Mouse (Mus musculus) stomach, postnatal 0 days (tissue): ENCODE results near the gene Myom1. TPM values are rescaled to one million over a fixed set of nuclear protein-coding genes. Genes with fewer than 3 reads are reported as not detected.

Source experiments
- ATAC-seq: fragments of 200-750 bp; cut with Nextera tagmentation; 2 replicates; pipeline ENCODE4 v1.8.0; 2017; ENCODE audit not compliant: low FRiP score, low TSS enrichment
- DNase-seq: peaks from one replicate; pipeline ENCODE4 v3.0.0-alpha.2; 2016; ENCODE audit warnings: low spot score
- H3K27ac ChIP-seq: fragments of 300-500 bp; sonication (generic); replicated peaks from 2 replicates; pipeline ENCODE4 v1.5.1; 2014; ENCODE audit warnings: mild to moderate bottlenecking, control low read depth
- H3K27me3 ChIP-seq: fragments of 300-500 bp; sonication (generic); 2 replicates; pipeline ENCODE4 v1.6.1; 2014; ENCODE audit warnings: low read length; ENCODE audit not compliant: control insufficient read depth, insufficient read depth
- H3K36me3 ChIP-seq: fragments of 300-500 bp; sonication (generic); 2 replicates; pipeline ENCODE4 v1.6.1; 2014; ENCODE audit warnings: low read length, mixed read lengths; ENCODE audit not compliant: control insufficient read depth, insufficient read depth
- H3K4me1 ChIP-seq: fragments of 300-500 bp; sonication (generic); replicated peaks from 2 replicates; pipeline ENCODE4 v1.6.1; 2014; ENCODE audit warnings: antibody characterized with exemption; ENCODE audit not compliant: control insufficient read depth, insufficient read depth
- H3K4me2 ChIP-seq: fragments of 300-500 bp; sonication (generic); replicated peaks from 2 replicates; pipeline ENCODE4 v1.6.1; 2014; ENCODE audit warnings: low read depth, mild to moderate bottlenecking, control low read depth, moderate library complexity
- H3K4me3 ChIP-seq: fragments of 300-500 bp; sonication (generic); 2 replicates; pipeline ENCODE4 v1.5.1; 2014; ENCODE audit warnings: low read depth, low read length, control low read depth
- H3K9ac ChIP-seq: fragments of 300-500 bp; sonication (generic); 2 replicates; pipeline ENCODE4 v1.6.1; 2014; ENCODE audit warnings: mild to moderate bottlenecking, low read length, control low read depth, mixed read lengths
- H3K9me3 ChIP-seq: fragments of 300-500 bp; sonication (generic); 2 replicates; pipeline ENCODE4 v1.6.1; 2016; ENCODE audit warnings: low read length; ENCODE audit not compliant: control insufficient read depth
- CTCF ChIP-seq: IDR thresholded peaks from 2 replicates; pipeline ENCODE4 v1.5.1; 2016; ENCODE audit warnings: antibody characterized with exemption, low read depth, mild to moderate bottlenecking, moderate library complexity
- EP300 ChIP-seq: optimal IDR thresholded peaks from 2 replicates; pipeline ENCODE3; 2016; ENCODE audit warnings: antibody characterized with exemption
- WGBS: fragments of 180-500 bp; shearing (Covaris S2); extraction: QIAGEN DNeasy Blood & Tissue Kit; methylation state at CpG from one replicate; pipeline ENCODE4 v1.1.7; 2014; 5-methylcytosine and 5-hydroxymethylcytosine counted together
- polyA plus RNA-seq: library from polyadenylated mRNA; unstranded; fragments of >200 nt; fragmentation: Nextera tagmentation; extraction: Ambion mirVana; gene quantifications from 2 replicates; pipeline ENCODE4 v1.2.1, GENCODE M21; 2015

The Myom1 gene
- polyA plus RNA-seq, 1 experiment from 2014 or later = 9.8 TPM

DNA sequence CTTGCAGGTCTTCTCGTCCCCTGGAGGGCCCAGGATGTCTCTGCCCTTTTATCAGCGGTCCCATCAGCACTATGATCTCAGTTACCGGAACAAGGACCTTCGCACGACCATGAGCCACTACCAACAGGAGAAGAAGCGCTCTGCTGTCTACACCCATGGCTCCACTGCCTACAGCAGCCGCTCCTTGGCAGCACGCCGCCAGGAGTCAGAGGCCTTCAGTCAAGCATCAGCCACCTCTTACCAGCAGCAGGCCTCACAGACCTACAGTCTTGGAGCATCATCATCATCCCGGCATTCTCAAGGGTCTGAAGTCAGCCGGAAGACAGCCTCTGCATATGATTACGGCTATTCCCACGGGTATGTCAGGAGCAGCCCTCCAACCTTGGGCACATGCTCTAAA, 20.4 kb downstream of the Myom1 start:
- Histone ChIP-seq H3K9me3 (no peaks in the 10 kb centered on the region), H3K9ac (no peak overlapping the region), H3K4me2 (no peak overlapping the region), H3K36me3 (no peaks in the 10 kb centered on the region), H3K27me3 (no peaks in the 10 kb centered on the region), H3K4me3 (no peak overlapping the region), H3K4me1 (no peaks in the 10 kb centered on the region), H3K27ac (no peak overlapping the region)
- ATAC-seq (no peak), DNase-seq (no peak)
- TF ChIP-seq CTCF (no peak), EP300 (no peak)
- 90% methylated on average over 13 of the region's 13 CpGs for WGBS

DNA sequence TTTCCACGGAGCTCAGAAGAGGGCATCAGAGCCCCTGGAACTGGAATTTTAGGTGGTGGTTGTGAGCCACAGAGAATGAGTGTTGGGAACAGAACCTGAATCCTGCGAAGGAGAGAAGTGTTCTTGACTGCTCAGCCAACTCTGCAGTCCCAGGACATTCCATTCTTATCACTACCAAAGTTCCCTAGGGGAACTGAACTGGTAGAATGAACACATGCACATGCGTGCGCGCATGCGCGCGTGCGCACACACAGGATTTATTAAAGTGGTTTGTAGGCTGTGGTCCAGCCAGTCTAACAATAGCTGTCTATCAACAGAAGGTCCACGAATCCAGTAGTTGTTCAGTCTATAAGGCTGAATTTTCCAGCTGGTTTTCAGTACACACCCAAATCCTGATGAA, 21.6 kb downstream of the Myom1 start:
- WGBS = 89% methylated on average over 10 of the region's 10 CpGs
- H3K9ac ChIP-seq = no peak overlapping the region
- H3K27me3 ChIP-seq = no peaks in the 10 kb centered on the region
- ATAC-seq = no peak
- H3K4me1 ChIP-seq = no peaks in the 10 kb centered on the region
- DNase-seq = no peak
- no peaks in the 10 kb centered on the region for H3K36me3 ChIP-seq
- no peak overlapping the region for H3K4me3 ChIP-seq
- H3K27ac ChIP-seq = no peak overlapping the region
- no peak for TF ChIP-seq EP300
- TF ChIP-seq CTCF = no peak
- H3K9me3 ChIP-seq = no peaks in the 10 kb centered on the region
- H3K4me2 ChIP-seq = no peak overlapping the region

DNA sequence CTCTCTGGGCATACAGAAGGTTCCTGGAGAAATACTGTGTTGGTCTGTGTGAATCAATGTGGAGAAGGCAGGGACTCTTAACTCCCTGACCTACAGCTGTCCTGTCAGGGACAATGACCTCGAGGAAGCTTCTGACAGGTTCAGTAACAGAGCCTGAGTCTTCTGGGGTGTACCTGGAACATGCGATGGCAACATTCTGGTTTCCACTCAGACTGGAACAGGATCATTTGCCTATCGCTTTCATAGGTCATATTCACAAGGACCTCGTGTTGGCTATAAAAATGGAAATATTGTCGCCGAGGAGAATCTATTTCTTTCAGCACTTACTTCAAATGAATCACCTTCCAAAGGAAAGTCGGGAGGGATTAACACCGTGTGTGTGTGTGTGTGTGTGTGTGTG, 23.5 kb downstream of the Myom1 start:
- no peaks in the 10 kb centered on the region for H3K9me3 ChIP-seq
- no peak for ATAC-seq
- H3K4me2 ChIP-seq = no peak overlapping the region
- H3K4me1 ChIP-seq = no peaks in the 10 kb centered on the region
- H3K27me3 ChIP-seq = no peaks in the 10 kb centered on the region
- TF ChIP-seq CTCF (no peak), EP300 (no peak)
- no peak overlapping the region for H3K9ac ChIP-seq
- no peak for DNase-seq
- H3K36me3 ChIP-seq = no peaks in the 10 kb centered on the region
- no peak overlapping the region for H3K4me3 ChIP-seq
- 74% methylated on average over 8 of the region's 8 CpGs for WGBS
- no peak overlapping the region for H3K27ac ChIP-seq

DNA sequence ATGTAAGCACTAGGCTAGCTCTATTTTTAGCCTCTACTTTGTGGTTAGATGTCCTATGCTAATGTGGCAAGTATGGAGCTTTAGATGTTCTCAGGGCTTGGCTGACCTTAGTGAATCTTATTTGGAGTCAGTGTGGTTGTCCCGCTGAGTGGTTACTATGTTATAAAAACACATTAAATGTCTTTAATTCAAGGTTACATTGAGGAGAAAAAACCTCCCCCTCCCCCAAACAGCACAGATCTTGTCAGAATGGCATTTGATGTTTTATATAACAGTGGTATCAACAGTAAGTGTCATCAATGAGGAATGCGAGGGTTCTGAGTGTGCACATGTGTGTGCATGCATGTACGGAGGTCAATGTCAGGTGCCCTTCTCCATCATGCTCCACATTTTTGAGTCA, 24.8 kb downstream of the Myom1 start:
- TF ChIP-seq CTCF (no peak), EP300 (no peak)
- ATAC-seq (no peak), DNase-seq (no peak)
- no peaks in the 10 kb centered on the region for H3K4me1 ChIP-seq
- no peak overlapping the region for H3K27ac ChIP-seq
- H3K27me3 ChIP-seq = no peaks in the 10 kb centered on the region
- H3K4me3 ChIP-seq = no peak overlapping the region
- WGBS = 94% methylated on average over 3 of the region's 3 CpGs
- no peaks in the 10 kb centered on the region for H3K36me3 ChIP-seq
- H3K9me3 ChIP-seq = no peaks in the 10 kb centered on the region
- no peak overlapping the region for H3K4me2 ChIP-seq
- no peak overlapping the region for H3K9ac ChIP-seq

DNA sequence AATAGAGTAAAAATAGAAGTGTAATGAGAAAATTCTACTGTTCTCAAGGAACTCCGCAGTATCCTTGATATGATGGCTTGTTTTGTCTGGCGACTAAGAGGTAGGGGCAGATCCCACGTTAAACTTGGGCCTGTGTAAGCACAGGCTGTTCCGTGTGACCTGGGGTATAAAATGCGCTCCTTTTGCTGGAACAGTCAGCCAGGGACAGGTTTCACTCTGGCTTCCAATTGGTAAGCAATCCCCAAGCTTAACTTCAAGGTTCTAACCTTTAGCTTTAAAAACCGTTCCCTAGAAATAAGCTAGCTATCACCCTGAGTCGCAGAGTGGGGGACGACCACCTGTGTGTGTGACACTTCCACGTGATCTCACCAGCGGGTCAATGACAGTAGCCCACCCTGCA, 30.3 kb downstream of the Myom1 start:
- WGBS = 76% methylated on average over 10 of the region's 10 CpGs
- TF ChIP-seq CTCF (no peak), EP300 (no peak)

DNA sequence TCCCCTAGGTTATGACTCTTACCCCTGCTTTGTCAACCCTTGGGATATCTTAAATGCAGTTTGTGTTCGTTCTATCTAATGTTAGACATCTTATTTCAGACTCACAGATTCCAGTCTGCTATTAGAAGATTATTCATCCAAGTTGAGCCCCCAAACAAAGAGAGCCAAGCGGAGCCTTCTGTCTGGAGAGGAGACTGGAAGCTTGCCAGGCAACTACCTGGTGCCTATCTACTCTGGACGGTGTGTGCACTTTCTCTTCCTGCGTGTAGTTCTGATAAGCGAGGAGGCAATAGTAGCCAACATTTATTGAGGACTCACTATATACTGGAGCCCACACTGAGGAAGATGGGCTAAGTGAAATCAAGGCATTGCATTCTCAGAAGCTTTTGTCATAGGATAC, 32.0 kb downstream of the Myom1 start:
- H3K4me2 ChIP-seq = no peak overlapping the region
- 64% methylated on average over 5 of the region's 5 CpGs for WGBS
- no peaks in the 10 kb centered on the region for H3K4me1 ChIP-seq
- no peak for DNase-seq
- no peaks in the 10 kb centered on the region for H3K9me3 ChIP-seq
- H3K36me3 ChIP-seq = 0 out of 2 replicates have a peak, but pooled peaks cover 2% of the 10 kb centered on the region
- H3K9ac ChIP-seq = no peak overlapping the region
- no peak for ATAC-seq
- TF ChIP-seq CTCF = no peak
- no peak for TF ChIP-seq EP300
- H3K27me3 ChIP-seq = no peaks in the 10 kb centered on the region
- no peak overlapping the region for H3K4me3 ChIP-seq
- no peak overlapping the region for H3K27ac ChIP-seq

More for the DNA sequence above, 30.3 kb downstream of the Myom1 start:
- no peak overlapping the region for H3K27ac ChIP-seq
- 0 out of 2 replicates have a peak, but pooled peaks cover 2% of the 10 kb centered on the region for H3K36me3 ChIP-seq
- no peak overlapping the region for H3K4me3 ChIP-seq
- H3K4me1 ChIP-seq = no peaks in the 10 kb centered on the region
- DNase-seq (no peak), ATAC-seq (no peak)
- H3K9ac ChIP-seq = no peak overlapping the region
- no peak overlapping the region for H3K4me2 ChIP-seq
- no peaks in the 10 kb centered on the region for H3K9me3 ChIP-seq
- no peaks in the 10 kb centered on the region for H3K27me3 ChIP-seq
